Mouse (Mus musculus): Measurements from ENCODE around the gene Epb41l1. TPM values are rescaled to one million over a fixed set of nuclear protein-coding genes. Genes with fewer than 3 reads are reported as not detected.

The Epb41l1 gene
- polyA plus RNA-seq, 1 experiment, result 4.0 TPM

DNA sequence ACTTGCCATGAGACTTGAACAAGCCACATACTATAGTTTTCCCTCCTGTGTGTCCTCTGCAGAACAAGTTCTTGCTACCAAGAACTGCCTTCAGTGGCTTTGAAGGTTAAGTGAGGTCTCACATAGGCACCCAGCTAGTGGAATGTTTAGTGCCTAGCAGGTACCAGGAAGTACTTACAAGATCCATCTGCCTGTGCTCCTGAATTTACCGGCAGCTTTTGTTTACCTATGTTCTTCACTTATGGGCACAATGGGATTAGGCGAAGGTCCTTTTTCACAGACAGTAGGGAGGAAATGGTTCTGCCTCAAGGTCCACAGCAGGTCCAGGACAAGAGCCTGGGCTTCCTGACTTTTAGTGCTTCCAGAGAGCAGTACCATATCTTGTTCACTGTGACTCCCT lies 112.5 kb downstream of the Epb41l1 start:
- Histone ChIP-seq H3K36me3 (ENCODE audit: control insufficient read depth, insufficient read depth, low read length) (no peaks in the 10 kb centered on the region), H3K27ac (ENCODE audit: control insufficient read depth, insufficient read depth, low read depth, low read length) (no peak overlapping the region), H3K4me1 (ENCODE audit: control insufficient read depth, insufficient read depth, low read length) (peaks cover 4% of the 10 kb centered on the region), H3K27me3 (ENCODE audit: control insufficient read depth, insufficient read depth, low read length) (no peaks in the 10 kb centered on the region), H3K4me3 (ENCODE audit: control insufficient read depth, low read depth, low read length) (no peak overlapping the region)
- TF ChIP-seq CTCF (IDR thresholded peaks at IDR 0.05; ENCODE audit: control insufficient read depth, insufficient read depth, insufficient replicate concordance, low read depth, low read length), result no peak
- TF ChIP-seq POLR2A (IDR thresholded peaks at IDR 0.05; ENCODE audit: control insufficient read depth, low read depth, low read length), result no peak

GRCm38 (mm10) chr2:156538817-156539555 lies 118.3 kb downstream of the Epb41l1 start:
- Histone ChIP-seq H3K36me3 (ENCODE audit: control insufficient read depth, insufficient read depth, low read length) (no peaks in the 10 kb centered on the region), H3K4me3 (ENCODE audit: control insufficient read depth, low read depth, low read length) (no peak overlapping the region), H3K27ac (ENCODE audit: control insufficient read depth, insufficient read depth, low read depth, low read length) (no peak overlapping the region), H3K4me1 (ENCODE audit: control insufficient read depth, insufficient read depth, low read length) (peaks cover 4% of the 10 kb centered on the region), H3K27me3 (ENCODE audit: control insufficient read depth, insufficient read depth, low read length) (no peaks in the 10 kb centered on the region)
- no peak for TF ChIP-seq POLR2A (IDR thresholded peaks at IDR 0.05; ENCODE audit: control insufficient read depth, low read depth, low read length)
- no peak for TF ChIP-seq CTCF (IDR thresholded peaks at IDR 0.05; ENCODE audit: control insufficient read depth, insufficient read depth, insufficient replicate concordance, low read depth, low read length)

GRCm38 (mm10) chr2:156540991-156541390 lies 120.3 kb downstream of the Epb41l1 start:
- Histone ChIP-seq H3K36me3 (ENCODE audit: control insufficient read depth, insufficient read depth, low read length) (no peaks in the 10 kb centered on the region), H3K27ac (ENCODE audit: control insufficient read depth, insufficient read depth, low read depth, low read length) (no peak overlapping the region), H3K4me1 (ENCODE audit: control insufficient read depth, insufficient read depth, low read length) (no peaks in the 10 kb centered on the region), H3K27me3 (ENCODE audit: control insufficient read depth, insufficient read depth, low read length) (no peaks in the 10 kb centered on the region), H3K4me3 (ENCODE audit: control insufficient read depth, low read depth, low read length) (no peak overlapping the region)
- TF ChIP-seq POLR2A (IDR thresholded peaks at IDR 0.05; ENCODE audit: control insufficient read depth, low read depth, low read length) (no peak), CTCF (IDR thresholded peaks at IDR 0.05; ENCODE audit: control insufficient read depth, insufficient read depth, insufficient replicate concordance, low read depth, low read length) (no peak)

DNA sequence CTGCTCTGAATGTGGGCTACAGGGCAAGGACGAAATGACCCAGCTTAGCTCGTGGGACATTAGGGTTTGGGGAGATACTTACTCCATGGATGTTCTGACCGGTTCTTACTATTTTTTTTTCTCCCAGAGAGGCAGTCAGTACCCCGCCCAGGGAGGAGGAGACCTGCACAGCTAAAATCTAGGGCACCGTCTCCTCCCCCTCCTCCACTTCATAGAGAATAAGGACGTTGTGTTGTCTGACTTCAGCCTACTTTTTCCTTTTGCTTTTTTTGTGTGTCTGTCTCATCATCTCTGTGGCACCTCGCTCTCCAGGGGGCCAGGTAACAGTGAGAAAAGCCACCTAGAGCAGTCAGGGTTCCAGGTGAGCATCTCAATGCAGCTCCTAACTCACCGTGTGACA lies 121.7 kb downstream of the Epb41l1 start:
- TF ChIP-seq CTCF (IDR thresholded peaks at IDR 0.05; ENCODE audit: control insufficient read depth, insufficient read depth, insufficient replicate concordance, low read depth, low read length) (no peak), POLR2A (IDR thresholded peaks at IDR 0.05; ENCODE audit: control insufficient read depth, low read depth, low read length) (no peak)
- H3K4me1 ChIP-seq (ENCODE audit: control insufficient read depth, insufficient read depth, low read length), result peaks cover 2% of the 10 kb centered on the region; the same call in 1 of the 2 replicates
- H3K27me3 ChIP-seq (ENCODE audit: control insufficient read depth, insufficient read depth, low read length), result no peaks in the 10 kb centered on the region
- H3K27ac ChIP-seq (ENCODE audit: control insufficient read depth, insufficient read depth, low read depth, low read length), result no peak overlapping the region
- no peak overlapping the region for H3K4me3 ChIP-seq (ENCODE audit: control insufficient read depth, low read depth, low read length)
- H3K36me3 ChIP-seq (ENCODE audit: control insufficient read depth, insufficient read depth, low read length), result no peaks in the 10 kb centered on the region

GRCm38 (mm10) chr2:156543804-156544203 lies 123.1 kb downstream of the Epb41l1 start:
- no peaks in the 10 kb centered on the region for H3K27me3 ChIP-seq (ENCODE audit: control insufficient read depth, insufficient read depth, low read length)
- TF ChIP-seq CTCF (IDR thresholded peaks at IDR 0.05; ENCODE audit: control insufficient read depth, insufficient read depth, insufficient replicate concordance, low read depth, low read length) (no peak), POLR2A (IDR thresholded peaks at IDR 0.05; ENCODE audit: control insufficient read depth, low read depth, low read length) (no peak)
- H3K4me1 ChIP-seq (ENCODE audit: control insufficient read depth, insufficient read depth, low read length), result peaks cover 4% of the 10 kb centered on the region; the same call in 1 of the 2 replicates
- H3K4me3 ChIP-seq (ENCODE audit: control insufficient read depth, low read depth, low read length), result no peak overlapping the region
- no peaks in the 10 kb centered on the region for H3K36me3 ChIP-seq (ENCODE audit: control insufficient read depth, insufficient read depth, low read length)
- H3K27ac ChIP-seq (ENCODE audit: control insufficient read depth, insufficient read depth, low read depth, low read length), result no peak overlapping the region

DNA sequence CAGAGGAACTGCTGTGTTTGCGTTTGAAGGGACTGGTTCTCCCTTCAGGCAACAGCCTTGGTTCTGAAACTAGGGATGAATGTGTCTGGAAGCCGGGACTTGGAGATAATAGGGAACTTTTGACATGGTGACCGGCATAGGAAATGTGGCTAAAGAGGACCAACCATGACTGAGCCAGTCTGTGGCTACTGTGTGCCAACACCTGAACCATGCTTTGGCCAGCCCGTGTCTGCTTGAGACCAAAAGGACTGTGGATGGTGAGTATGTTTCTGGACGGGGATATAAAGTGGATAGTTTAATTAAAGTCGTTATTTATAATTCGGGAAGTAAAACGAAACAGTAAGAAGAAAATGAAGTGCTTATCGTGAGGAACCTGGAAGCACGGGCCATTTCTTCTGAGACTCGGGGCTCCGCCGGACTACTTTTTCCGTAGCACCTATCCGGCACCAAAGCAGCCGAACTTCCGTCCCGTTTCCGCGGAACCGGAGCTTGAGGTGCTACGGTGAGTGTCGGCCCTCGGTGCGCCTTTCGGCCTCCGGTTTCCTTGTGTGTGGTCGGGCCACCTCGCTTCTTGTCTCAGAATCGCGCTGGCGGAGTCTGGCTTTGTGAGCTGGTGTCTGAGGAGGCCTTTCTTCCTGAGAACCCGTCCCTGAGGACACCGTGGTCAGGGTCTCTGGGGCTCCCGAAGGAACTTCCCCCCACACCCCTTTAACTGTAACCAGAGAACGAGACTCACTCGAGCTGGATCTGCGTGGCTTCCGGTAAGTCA lies 126.6 kb downstream of the Epb41l1 start, which contains the start of gene Aar2:
Gene Aar2, plus strand, starts transcription at position 462 of the 769 bp plus-strand sequence.
- no peak for TF ChIP-seq CTCF (IDR thresholded peaks at IDR 0.05; ENCODE audit: control insufficient read depth, insufficient read depth, insufficient replicate concordance, low read depth, low read length)
- peak; percentile 84 for TF ChIP-seq POLR2A (IDR thresholded peaks at IDR 0.05; ENCODE audit: control insufficient read depth, low read depth, low read length)
- peak within 1 kb of the TSS; percentile 88 for H3K27ac ChIP-seq (ENCODE audit: control insufficient read depth, insufficient read depth, low read depth, low read length)

DNA sequence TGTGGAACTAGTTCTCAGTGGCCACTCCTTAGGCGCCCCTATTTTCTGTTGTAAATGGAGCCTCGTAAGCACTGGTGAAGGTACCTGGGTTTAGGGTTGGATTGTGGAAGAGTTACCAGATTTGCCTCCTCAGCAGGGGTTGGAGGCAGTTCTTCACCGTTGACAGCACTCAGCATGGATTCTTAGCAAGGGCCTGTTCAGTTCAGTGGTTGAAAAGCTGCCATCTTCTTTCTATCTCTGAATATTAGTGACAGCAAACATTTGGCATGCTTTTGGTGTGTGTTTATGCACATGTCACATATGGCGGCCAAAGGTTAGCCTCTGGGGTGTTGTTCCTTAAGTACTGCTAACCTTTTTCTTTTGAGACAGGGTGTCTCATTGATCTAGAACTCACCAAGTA lies 131.7 kb downstream of the Epb41l1 start:
- H3K36me3 ChIP-seq (ENCODE audit: control insufficient read depth, insufficient read depth, low read length), result peaks cover 1% of the 10 kb centered on the region
- no peak overlapping the region for H3K27ac ChIP-seq (ENCODE audit: control insufficient read depth, insufficient read depth, low read depth, low read length)
- H3K4me3 ChIP-seq (ENCODE audit: control insufficient read depth, low read depth, low read length), result no peak overlapping the region

More for the DNA sequence above, 126.6 kb downstream of the Epb41l1 start, which contains the start of gene Aar2:
- peaks cover 4% of the 10 kb centered on the region; the same call in 1 of the 2 replicates for H3K4me1 ChIP-seq (ENCODE audit: control insufficient read depth, insufficient read depth, low read length)
- peak within 1 kb of the TSS; percentile 93 for H3K4me3 ChIP-seq (ENCODE audit: control insufficient read depth, low read depth, low read length)
- no peaks in the 10 kb centered on the region; the same call in 1 of the 2 replicates for H3K36me3 ChIP-seq (ENCODE audit: control insufficient read depth, insufficient read depth, low read length)
- no peaks in the 10 kb centered on the region for H3K27me3 ChIP-seq (ENCODE audit: control insufficient read depth, insufficient read depth, low read length)

More for the DNA sequence above, 131.7 kb downstream of the Epb41l1 start:
- TF ChIP-seq POLR2A (IDR thresholded peaks at IDR 0.05; ENCODE audit: control insufficient read depth, low read depth, low read length) (no peak), CTCF (IDR thresholded peaks at IDR 0.05; ENCODE audit: control insufficient read depth, insufficient read depth, insufficient replicate concordance, low read depth, low read length) (no peak)
- H3K4me1 ChIP-seq (ENCODE audit: control insufficient read depth, insufficient read depth, low read length), result peaks cover 2% of the 10 kb centered on the region; the same call in 1 of the 2 replicates
- no peaks in the 10 kb centered on the region for H3K27me3 ChIP-seq (ENCODE audit: control insufficient read depth, insufficient read depth, low read length)
